Comparison of ENCODE assay signal across 8 mouse cellular contexts in genomic region chr14:8316366-8317193, GRCm38 (mm10). TPM values are rescaled to one million over a fixed set of nuclear protein-coding genes. Genes with fewer than 3 reads are reported as not detected.
DNase-seq lines count a peak whose midpoint lies in the region; ATAC-seq and TF ChIP-seq lines count a peak whose summit lies in the region.

No protein-coding gene starts in this region.

- 3% methylated on average over 23 of the region's 23 CpGs for WGBS in hindbrain, embryonic 15.5 days
- 3% methylated on average over 23 of the region's 23 CpGs for WGBS in liver, postnatal 0 days (ENCODE audit: insufficient replicate concordance)

- peak; percentile 41 for DNase-seq in brain, embryonic 14.5 days (ENCODE audit: low read depth)
- no peak for DNase-seq in liver, postnatal 0 days
- no peak for DNase-seq in adrenal gland, adult 18-20 months (ENCODE audit: low spot score in 2 of 2)
- no peak for DNase-seq in adrenal gland, postnatal 4 days (ENCODE audit: low spot score in 2 of 2)
- no peak for DNase-seq in adrenal gland, adult (ENCODE audit: inconsistent age in 2 of 2, low spot score in 1 of 2)

- no peaks in the 10 kb centered on the region for H3K9me3 ChIP-seq in E14TG2a.4 (ENCODE audit: low read length)
- H3K9me3 ChIP-seq in hindbrain, embryonic 15.5 days: no peaks in the 10 kb centered on the region
- H3K9me3 ChIP-seq in liver, postnatal 0 days (ENCODE audit: low read length): no peaks in the 10 kb centered on the region

- H3K27me3 ChIP-seq in E14TG2a.4 (ENCODE audit: insufficient read depth, low read length): peaks cover 77% of the 10 kb centered on the region
- peaks cover 50% of the 10 kb centered on the region for H3K27me3 ChIP-seq in hindbrain, embryonic 15.5 days
- peaks cover 31% of the 10 kb centered on the region for H3K27me3 ChIP-seq in liver, postnatal 0 days (ENCODE audit: insufficient read depth, low read length)

- peaks cover 31% of the 10 kb centered on the region for H3K4me1 ChIP-seq in E14TG2a.4 (replicated peaks; ENCODE audit: low read depth, low read length)
- peaks cover 17% of the 10 kb centered on the region for H3K4me1 ChIP-seq in hindbrain, embryonic 15.5 days (replicated peaks)
- no peaks in the 10 kb centered on the region for H3K4me1 ChIP-seq in liver, postnatal 0 days (ENCODE audit: insufficient read depth)

- TF ChIP-seq EP300 in liver, postnatal 0 days (IDR thresholded peaks at IDR 0.05; ENCODE audit: low read depth): no peak

- H3K27ac ChIP-seq in hindbrain, embryonic 15.5 days (replicated peaks): no peak overlapping the region
- H3K27ac ChIP-seq in liver, postnatal 0 days (ENCODE audit: low read depth): no peak overlapping the region

- peak overlapping the region; percentile 30; the same call in 1 of the 2 replicates for H3K9ac ChIP-seq in hindbrain, embryonic 15.5 days
- H3K9ac ChIP-seq in liver, postnatal 0 days (replicated peaks): no peak overlapping the region

- peak overlapping the region; percentile 70 for H3K4me3 ChIP-seq in E14TG2a.4 (replicated peaks; ENCODE audit: low read length)
- peak overlapping the region; percentile 33 for H3K4me3 ChIP-seq in hindbrain, embryonic 15.5 days
- H3K4me3 ChIP-seq in liver, postnatal 0 days (ENCODE audit: low read depth, low read length): no peak overlapping the region

- TF ChIP-seq POLR2A in brain, embryonic 14.5 days (IDR thresholded peaks at IDR 0.05; ENCODE audit: borderline replicate concordance, extremely low read depth, insufficient read depth, insufficient read length, poor library complexity, severe bottlenecking): no peak

- no peaks in the 10 kb centered on the region for H3K36me3 ChIP-seq in E14TG2a.4 (ENCODE audit: insufficient read depth, low read length)
- H3K36me3 ChIP-seq in hindbrain, embryonic 15.5 days: no peaks in the 10 kb centered on the region
- H3K36me3 ChIP-seq in liver, postnatal 0 days (replicated peaks; ENCODE audit: insufficient read depth, low read length): no peaks in the 10 kb centered on the region

- TF ChIP-seq CTCF in E14TG2a.4 (conservative IDR thresholded peaks at IDR 0.05; ENCODE audit: low read length): no peak
- TF ChIP-seq CTCF in brain, embryonic 14.5 days (IDR thresholded peaks at IDR 0.05; ENCODE audit: borderline replicate concordance, extremely low read depth, insufficient read depth, insufficient read length): no peak
- no peak for TF ChIP-seq CTCF in liver, postnatal 0 days (IDR thresholded peaks at IDR 0.05; ENCODE audit: low read depth)

- ATAC-seq in hindbrain, embryonic 15.5 days (ENCODE audit: low FRiP score, low read depth): no peak
- ATAC-seq in liver, postnatal 0 days: no peak
- no peak for ATAC-seq in CD4-positive, CD25-positive, alpha-beta regulatory T cell, adult 4 months

- peak overlapping the region; percentile 63 for H3K4me2 ChIP-seq in hindbrain, embryonic 15.5 days
- H3K4me2 ChIP-seq in liver, postnatal 0 days (ENCODE audit: low read depth, low read length): peak overlapping the region; percentile 36

RNA-seq across cellular contexts. Expression of gene Fam107a, which starts 1.2 kb away (rescaled TPM):
- 0.57 and 0.72 TPM in 2 replicates for polyA plus RNA-seq in brain, embryonic 14.5 days (2012; rRNA removed)
- polyA plus RNA-seq in hindbrain, embryonic 15.5 days (2015; fragmentation: Nextera tagmentation; extraction: Ambion mirVana): 0.56 and 0.75 TPM in 2 replicates
- polyA plus RNA-seq in liver, postnatal 0 days (2015; fragmentation: Nextera tagmentation; extraction: Ambion mirVana): not detected in 2 replicates
- total RNA-seq in adrenal gland, adult 18-20 months (2021): 1 to 10 TPM; 7.4 to 8.0 TPM
- total RNA-seq in adrenal gland, postnatal 4 days (2021): 1 to 10 TPM; 1.9 to 4.8 TPM
- polyA plus RNA-seq in CD4-positive, CD25-positive, alpha-beta regulatory T cell, adult 4 months (2017; shearing (Covaris generic)): not detected

RNA-seq across cellular contexts. Expression of gene Acox2, which starts 57.4 kb away (rescaled TPM):
- not detected in 2 replicates for polyA plus RNA-seq in brain, embryonic 14.5 days (2012; rRNA removed)
- polyA plus RNA-seq in hindbrain, embryonic 15.5 days (2015; fragmentation: Nextera tagmentation; extraction: Ambion mirVana): 0.13 TPM in 1 of 2 replicates, not detected in the other
- 64.9 and 66.7 TPM in 2 replicates for polyA plus RNA-seq in liver, postnatal 0 days (2015; fragmentation: Nextera tagmentation; extraction: Ambion mirVana)
- total RNA-seq in adrenal gland, adult 18-20 months (2021): 1 to 10 TPM in 1 of 2 experiments, under 1 TPM in 1; 0.23 to 1.7 TPM
- total RNA-seq in adrenal gland, postnatal 4 days (2021): 10 to 100 TPM in 1 of 2 experiments, 1 to 10 TPM in 1; 1.1 to 11.4 TPM
- not detected for polyA plus RNA-seq in CD4-positive, CD25-positive, alpha-beta regulatory T cell, adult 4 months (2017; shearing (Covaris generic))

Comparison
In these comparisons a context has a peak if more than half of its experiments do, and no peak if none do; other contexts are left out.
1. RNA of gene Acox2, which starts 57.4 kb away (polyA plus RNA-seq): 64.9 to 66.7 TPM in liver, postnatal 0 days; not detected in CD4-positive, CD25-positive, alpha-beta regulatory T cell, adult 4 months, 0.13 TPM in hindbrain, embryonic 15.5 days and not detected in brain, embryonic 14.5 days; every median in the first group is over 10 times any median in the second.